Mouse (Mus musculus) embryonic stem cell, embryonic (primary cell): ENCODE measurements around the gene Cltb.

Source experiments
- CTCF ChIA-PET, 4 experiments: fragments of 300-600 bp in 2 of 4; fragments of 350-600 bp in 2 of 4; sonication (Branson Sonifier 250); formaldehyde crosslinking; loops; one replicate each; lab custom pipeline; 2022; ENCODE audit warnings: inconsistent platforms in 2 of 4; lab: Charles Lee
- POLR2A ChIA-PET, 4 experiments: fragments of 300-600 bp in 2 of 4; fragments of 350-600 bp in 2 of 4; sonication (Branson Sonifier 250); formaldehyde crosslinking; loops; one replicate each; lab custom pipeline; 2022; ENCODE audit warnings: antibody characterized with exemption in 4 of 4, inconsistent platforms in 1 of 4; lab: Charles Lee

Gene Cltb

GRCm38 (mm10) chr13:54564232-54565200, 46.6 kb downstream of the Cltb start:
- CTCF ChIA-PET = interaction anchor here in 1 of 4 experiments (1.2 to 1.6 kb wide), 5 partner anchors 8 to 192 kb away, joined by 3 to 8 read pairs (median 3); partner anchors contain the start of gene Faf2

DNA sequence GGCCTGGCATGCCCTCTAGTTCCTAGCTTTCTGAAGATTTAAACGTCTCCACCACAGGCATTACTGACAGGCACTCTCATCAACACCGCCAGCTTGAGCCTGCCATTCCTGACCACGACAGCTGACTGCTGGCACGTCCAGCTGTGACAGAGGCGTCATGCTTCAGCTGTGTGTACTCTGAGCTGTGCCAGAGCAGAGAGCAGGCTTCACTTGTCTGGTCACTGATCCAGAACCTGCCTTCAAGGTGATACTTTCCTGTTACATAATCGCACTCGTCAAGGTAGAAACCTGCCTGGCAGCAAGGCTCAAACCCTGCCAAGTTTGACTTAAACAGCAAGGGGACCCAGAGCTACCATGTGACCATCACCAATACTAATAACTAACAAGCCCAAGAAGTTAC, 48.6 kb downstream of the Cltb start:
- POLR2A ChIA-PET = interaction anchor here in 2 of 4 experiments (1.0 to 2.0 kb wide), 8 partner anchors 8 to 58 kb away, joined by 3 to 6 read pairs (median 4); partner anchors contain the start of genes Higd2a (in 1 of the 2), Nop16 (in 1 of the 2) and Simc1 (in 1 of the 2)
- CTCF ChIA-PET = interaction anchor here in 2 of 4 experiments (0.7 to 1.0 kb wide), 2 partner anchors 13 to 42 kb away, joined by 3 read pairs; no protein-coding TSS in a partner anchor

More at GRCm38 (mm10) chr13:54564232-54565200, 46.6 kb downstream of the Cltb start:
- POLR2A ChIA-PET = interaction anchor here in 3 of 4 experiments (0.6 to 6.1 kb wide), 15 partner anchors 10 to 217 kb away, joined by 3 to 40 read pairs (median 4); partner anchors contain the start of genes Arl10 (in 3 of the 3), Simc1 (in 2 of the 3), Higd2a (in 1 of the 3) and Nop16 (in 1 of the 3)

GRCm38 (mm10) chr13:54560608-54561007, 50.5 kb downstream of the Cltb start:
- CTCF ChIA-PET = no interaction called here
- POLR2A ChIA-PET = no interaction called here

DNA sequence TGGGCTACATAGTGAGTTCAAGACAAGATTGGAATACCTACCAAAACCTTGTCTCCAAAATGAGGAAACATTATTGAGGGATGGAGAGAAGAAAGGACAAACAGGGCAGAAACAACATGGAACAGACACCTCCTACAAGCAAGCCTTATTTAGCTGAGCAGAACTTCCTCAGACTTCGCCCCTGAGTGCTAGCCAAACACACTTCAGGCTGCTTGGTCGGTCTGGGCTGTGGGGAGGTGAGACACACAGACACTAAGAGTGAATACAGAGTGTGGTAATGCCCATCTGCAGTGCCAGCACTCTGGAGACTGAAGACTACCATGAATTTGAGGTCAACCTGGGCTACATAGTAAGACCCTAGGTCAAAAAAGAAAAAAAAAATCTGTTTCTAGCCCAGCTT, 51.5 kb downstream of the Cltb start:
- CTCF ChIA-PET = interaction anchor here in 2 of 4 experiments (0.7 to 1.5 kb wide), 2 partner anchors 112 to 312 kb away, joined by 3 read pairs; no protein-coding TSS in a partner anchor
- POLR2A ChIA-PET = no interaction called here

DNA sequence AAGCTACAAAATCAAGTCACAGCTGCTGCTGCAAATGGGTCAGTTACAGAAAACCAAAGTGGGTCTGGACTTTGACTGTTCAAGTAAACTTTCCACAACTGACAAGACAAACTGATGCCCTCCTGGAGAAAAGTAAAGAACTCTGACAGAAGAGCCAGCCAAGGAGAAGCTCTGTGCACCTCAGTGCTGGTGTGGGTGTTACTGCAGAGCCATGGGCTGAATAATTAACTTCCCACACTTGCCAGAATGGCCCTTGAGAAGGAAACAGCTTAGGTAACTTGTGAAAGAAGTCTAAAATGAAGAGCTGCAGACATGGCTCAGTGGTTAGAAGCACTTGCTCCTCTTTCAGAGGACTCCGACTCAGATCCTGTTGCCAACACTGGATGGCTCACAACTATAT, 53.5 kb downstream of the Cltb start:
- ChIA-PET CTCF (interaction anchor here in 1 of 4 experiments (0.5 kb wide), 1 partner anchor 185 kb away, joined by 3 read pairs; no protein-coding TSS in a partner anchor), POLR2A (interaction anchor here in 2 of 4 experiments (1.2 to 1.6 kb wide), 3 partner anchors 9 to 54 kb away, joined by 3 to 4 read pairs (median 4); partner anchors contain the start of genes Higd2a (in 1 of the 2), Nop16 (in 1 of the 2) and Simc1 (in 1 of the 2))

- CTCF ChIA-PET = interaction anchor here in 1 of 4 experiments (0.7 to 1.0 kb wide), 2 partner anchors 8 to 184 kb away, joined by 3 to 5 read pairs; partner anchors contain the start of gene 4833439L19Rik
- POLR2A ChIA-PET = interaction anchor here in 2 of 4 experiments (1.1 to 1.6 kb wide), 4 partner anchors 9 to 53 kb away, joined by 3 to 4 read pairs (median 4); partner anchors contain the start of genes Simc1 (in 2 of the 2), 4833439L19Rik (in 1 of the 2), Higd2a (in 1 of the 2) and Nop16 (in 1 of the 2)
Observed at GRCm38 (mm10) chr13:54556796-54557195, 54.3 kb downstream of the Cltb start.

DNA sequence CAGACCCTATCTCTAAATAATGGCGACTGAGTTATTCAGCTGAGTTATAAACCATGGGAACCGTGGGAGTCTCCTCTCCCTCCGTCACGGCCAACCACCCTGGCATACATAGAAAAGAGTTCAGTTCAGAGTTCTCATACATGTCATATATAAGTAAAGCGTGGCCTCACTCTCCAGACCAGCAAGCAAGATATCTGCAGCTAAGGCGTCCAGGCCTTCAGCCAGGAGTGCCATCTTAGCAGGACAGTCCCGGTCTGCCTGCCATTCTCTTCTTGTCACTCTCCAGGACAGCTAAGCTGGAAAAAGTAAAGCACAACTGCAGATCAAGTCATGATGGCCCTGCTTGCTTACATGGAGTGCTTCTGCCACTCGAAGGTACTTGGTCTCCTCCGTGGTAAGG, 55.0 kb downstream of the Cltb start:
- ChIA-PET POLR2A (interaction anchor here in 3 of 4 experiments (0.7 to 1.2 kb wide), 4 partner anchors 9 to 52 kb away, joined by 3 to 4 read pairs (median 4); partner anchors contain the start of genes 4833439L19Rik (in 1 of the 3) and Simc1 (in 1 of the 3)), CTCF (interaction anchor here in 2 of 4 experiments (0.7 to 1.0 kb wide), 2 partner anchors 9 to 501 kb away, joined by 3 to 12 read pairs; partner anchors contain the start of gene 4833439L19Rik (in 1 of the 2))

- POLR2A ChIA-PET = interaction anchor here in 1 of 4 experiments (0.6 to 1.1 kb wide), 2 partner anchors 14 to 326 kb away, joined by 3 read pairs; no protein-coding TSS in a partner anchor
Observed at GRCm38 (mm10) chr13:54548036-54548435, 63.1 kb downstream of the Cltb start.

More at GRCm38 (mm10) chr13:54548036-54548435, 63.1 kb downstream of the Cltb start:
- CTCF ChIA-PET = no interaction called here
